Mouse (Mus musculus) spleen, adult 2 months (tissue): ENCODE measurements around the gene Frmpd2. TPM values are rescaled to one million over a fixed set of nuclear protein-coding genes. Genes with fewer than 3 reads are reported as not detected.

ENCODE experiments used
- DNase-seq, 2 experiments: peaks; one replicate each; pipeline versions ENCODE4 v3.0.0 to v3.0.0-alpha.2; 2012 to 2021; ENCODE audit warnings: low spot score in 2 of 2, low read depth in 1 of 2
- H3K27ac ChIP-seq: fragments of 200-500 bp; 2 replicates; pipeline ENCODE4 v1.5.1; 2012; ENCODE audit warnings: low read length, inconsistent platforms; ENCODE audit not compliant: insufficient read depth
- H3K27me3 ChIP-seq: fragments of 200-500 bp; 2 replicates; pipeline ENCODE4 v1.6.1; 2012; ENCODE audit warnings: mild to moderate bottlenecking, moderate library complexity, low read length, inconsistent platforms; ENCODE audit not compliant: control insufficient read depth, insufficient read depth
- H3K36me3 ChIP-seq: fragments of 200-500 bp; 2 replicates; pipeline ENCODE4 v1.6.1; 2012; ENCODE audit warnings: mild to moderate bottlenecking, low read length, inconsistent platforms; ENCODE audit not compliant: control insufficient read depth, insufficient read depth
- H3K4me1 ChIP-seq: fragments of 200-500 bp; 2 replicates; pipeline ENCODE4 v1.6.1; 2011; ENCODE audit warnings: inconsistent platforms; ENCODE audit not compliant: control insufficient read depth, insufficient read depth, insufficient read length
- H3K4me3 ChIP-seq: fragments of 200-500 bp; 2 replicates; pipeline ENCODE4 v1.5.1; 2011; ENCODE audit warnings: mild to moderate bottlenecking, inconsistent platforms; ENCODE audit not compliant: insufficient read depth, insufficient read length; ENCODE audit errors: extremely low read depth
- CTCF ChIP-seq: fragments of 200-500 bp; IDR thresholded peaks from 2 replicates; pipeline ENCODE4 v1.5.1; 2011; ENCODE audit warnings: mild to moderate bottlenecking, inconsistent platforms; ENCODE audit not compliant: insufficient read depth, insufficient read length, insufficient replicate concordance; ENCODE audit errors: extremely low read depth
- POLR2A ChIP-seq: fragments of 200-500 bp; IDR thresholded peaks from 2 replicates; pipeline ENCODE4 v1.6.1; 2011; ENCODE audit warnings: low read depth, low read length, inconsistent platforms
- WGBS: fragments of 180-500 bp; shearing (Covaris S2); methylation state at CpG from one replicate; pipeline ENCODE4 v1.1.7; 2018; 5-methylcytosine and 5-hydroxymethylcytosine counted together
- polyA plus RNA-seq: library from polyadenylated mRNA; depleted of rRNA; stranded (reverse); fragments of >200 nt; gene quantifications from 2 replicates; pipeline ENCODE4 v1.2.3, GENCODE M21; 2012

Frmpd2 gene
- polyA plus RNA-seq, 1 experiment = not detected

- Histone ChIP-seq H3K4me1 (no peaks in the 10 kb centered on the region), H3K4me3 (no peak overlapping the region), H3K27ac (no peak overlapping the region), H3K36me3 (no peaks in the 10 kb centered on the region), H3K27me3 (no peaks in the 10 kb centered on the region)
- no peak for TF ChIP-seq CTCF
- TF ChIP-seq POLR2A = no peak
- WGBS = 34% methylated on average over 3 of the region's 3 CpGs
- DNase-seq = no peak
Observed at GRCm38 (mm10) chr14:33476094-33476760, 4.7 kb downstream of the Frmpd2 start.

DNA sequence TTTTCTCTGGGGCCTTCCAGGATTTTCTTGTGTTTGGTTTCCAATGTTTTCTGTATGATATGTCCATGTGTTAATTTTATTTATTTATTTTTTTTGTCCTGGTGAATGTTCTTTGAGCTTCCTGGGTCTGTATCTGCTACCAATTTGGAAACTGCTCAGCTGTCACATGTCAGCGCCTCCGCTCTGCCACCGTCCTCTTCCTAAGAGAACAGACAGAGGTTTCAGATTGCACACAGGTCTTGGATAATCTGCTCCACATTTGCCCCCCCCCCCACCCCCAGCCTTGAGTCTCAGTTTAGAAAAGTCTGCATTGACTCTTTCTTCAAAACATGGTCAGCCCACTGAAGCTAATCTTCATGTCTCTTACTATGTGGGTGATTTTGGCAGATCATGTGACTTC, 10.5 kb downstream of the Frmpd2 start:
- 92% methylated on average over 3 of the region's 3 CpGs for WGBS
- no peak overlapping the region for H3K4me3 ChIP-seq
- H3K27me3 ChIP-seq = no peaks in the 10 kb centered on the region
- no peak overlapping the region for H3K27ac ChIP-seq
- H3K4me1 ChIP-seq = no peaks in the 10 kb centered on the region
- no peaks in the 10 kb centered on the region for H3K36me3 ChIP-seq
- DNase-seq = no peak
- TF ChIP-seq POLR2A (no peak), CTCF (no peak)

DNA sequence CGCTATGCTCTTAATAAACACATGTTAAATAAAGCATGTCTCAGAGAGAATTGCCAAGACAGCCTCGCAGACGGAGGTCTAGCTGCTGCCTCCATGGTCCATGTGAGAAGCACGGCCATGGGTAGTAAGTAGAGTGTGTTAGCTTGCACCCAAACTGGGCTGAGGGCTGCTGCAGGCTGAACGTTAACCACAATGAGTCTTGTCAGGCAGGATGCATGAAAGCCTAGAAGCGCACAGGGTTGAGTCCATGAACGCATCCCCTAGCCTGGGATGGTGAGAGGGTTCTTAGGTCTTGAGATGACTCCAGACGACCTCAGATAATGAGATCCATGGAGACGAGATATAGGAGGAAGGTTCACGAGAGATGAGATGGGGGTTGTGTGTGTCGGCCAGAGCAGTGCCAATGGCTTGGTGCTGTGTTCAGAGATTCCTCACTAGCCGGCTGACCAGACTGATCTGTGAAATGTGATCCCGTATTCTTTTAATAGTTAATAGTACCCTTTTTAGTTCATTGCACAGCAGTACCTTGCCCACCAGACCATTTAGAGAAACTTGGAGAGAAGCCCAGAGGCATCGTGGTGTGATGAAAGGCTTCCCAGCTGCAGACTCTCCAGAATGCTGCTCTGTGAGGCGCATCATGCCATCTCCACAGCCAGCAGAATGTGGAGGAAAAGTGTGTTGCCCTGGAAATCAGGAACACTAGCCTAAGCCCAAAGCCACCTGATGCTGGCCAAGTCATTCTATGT, 16.5 kb downstream of the Frmpd2 start:
- Histone ChIP-seq H3K36me3 (no peaks in the 10 kb centered on the region), H3K4me1 (no peaks in the 10 kb centered on the region), H3K27me3 (no peaks in the 10 kb centered on the region), H3K4me3 (no peak overlapping the region), H3K27ac (no peak overlapping the region)
- WGBS = 83% methylated on average over 15 of the region's 15 CpGs
- TF ChIP-seq CTCF (no peak), POLR2A (no peak)
- DNase-seq = no peak

DNA sequence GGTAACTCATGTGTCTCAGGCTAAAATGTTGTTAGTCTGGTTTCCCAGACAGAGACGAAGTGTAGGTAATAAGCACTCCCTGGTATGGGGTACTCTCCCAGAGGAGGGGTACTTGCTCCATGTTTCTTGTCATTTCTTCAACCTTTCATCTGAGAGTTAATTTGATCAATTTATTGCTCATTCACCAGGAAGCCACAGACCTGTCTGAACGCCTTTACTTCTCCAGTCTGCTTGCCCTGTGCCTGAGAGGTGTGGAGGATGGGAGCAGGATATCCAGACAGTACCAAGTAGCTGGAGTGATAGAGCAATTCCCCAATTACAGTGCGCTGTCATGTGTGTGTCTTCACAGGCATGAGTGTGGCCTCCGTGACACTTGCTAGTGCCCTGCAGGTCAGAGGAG, 23.7 kb downstream of the Frmpd2 start:
- TF ChIP-seq CTCF (no peak), POLR2A (no peak)
- no peak for DNase-seq
- Histone ChIP-seq H3K4me1 (no peaks in the 10 kb centered on the region), H3K4me3 (no peak overlapping the region), H3K36me3 (no peaks in the 10 kb centered on the region), H3K27ac (no peak overlapping the region), H3K27me3 (no peaks in the 10 kb centered on the region)
- WGBS = 74% methylated on average over 4 of the region's 4 CpGs

DNA sequence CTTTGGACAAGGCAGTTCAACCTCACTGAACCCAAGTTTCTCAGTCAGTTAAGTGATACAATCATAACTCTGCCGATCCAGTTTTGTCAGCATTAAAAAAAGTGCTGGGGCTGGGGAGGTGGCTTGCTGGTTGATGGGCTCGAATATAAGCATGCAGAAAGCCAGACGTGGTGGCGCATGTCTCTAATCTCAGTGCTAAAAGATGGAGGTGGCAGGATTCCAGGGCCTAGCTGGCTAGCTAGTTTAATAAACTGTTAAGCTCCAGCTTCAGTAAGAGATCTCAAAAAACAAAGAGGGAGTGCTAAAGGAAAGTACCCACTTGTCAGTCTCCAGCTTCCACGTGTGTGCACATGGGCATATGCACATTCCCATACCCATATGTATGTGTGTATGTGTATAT, 25.9 kb downstream of the Frmpd2 start:
- Histone ChIP-seq H3K4me3 (no peak overlapping the region), H3K36me3 (no peaks in the 10 kb centered on the region), H3K27me3 (no peaks in the 10 kb centered on the region), H3K4me1 (no peaks in the 10 kb centered on the region), H3K27ac (no peak overlapping the region)
- no peak for TF ChIP-seq CTCF
- no peak for TF ChIP-seq POLR2A
- no peak for DNase-seq
- 88% methylated on average over 5 of the region's 5 CpGs for WGBS

GRCm38 (mm10) chr14:33498849-33499248, 27.4 kb downstream of the Frmpd2 start:
- Histone ChIP-seq H3K27me3 (no peaks in the 10 kb centered on the region), H3K27ac (no peak overlapping the region), H3K4me3 (no peak overlapping the region), H3K36me3 (no peaks in the 10 kb centered on the region), H3K4me1 (no peaks in the 10 kb centered on the region)
- DNase-seq = no peak
- TF ChIP-seq CTCF (no peak), POLR2A (no peak)
- WGBS = 68% methylated on average over 3 of the region's 3 CpGs

- TF ChIP-seq CTCF = no peak
- H3K36me3 ChIP-seq = no peaks in the 10 kb centered on the region
- H3K27me3 ChIP-seq = no peaks in the 10 kb centered on the region
- WGBS = 86% methylated on average over 10 of the region's 10 CpGs
- H3K4me3 ChIP-seq = no peak overlapping the region
- no peak overlapping the region for H3K27ac ChIP-seq
- no peak for DNase-seq
- H3K4me1 ChIP-seq = no peaks in the 10 kb centered on the region
Observed at GRCm38 (mm10) chr14:33500631-33501030, 29.1 kb downstream of the Frmpd2 start.
